Mouse (Mus musculus) lung, adult 18-20 months (tissue): Measurements from ENCODE around the gene Gm45753.
"Not testable (repeated sequence)": the region's sequence is repeated elsewhere in the genome, so short reads cannot be mapped to it uniquely, and the experiment has no call there.

Experiments used
- DNase-seq, 2 experiments: peaks; one replicate each; pipeline ENCODE4 v3.0.0; 2022; ENCODE audit warnings: mixed read lengths in 2 of 2

Gene Gm45753

DNA sequence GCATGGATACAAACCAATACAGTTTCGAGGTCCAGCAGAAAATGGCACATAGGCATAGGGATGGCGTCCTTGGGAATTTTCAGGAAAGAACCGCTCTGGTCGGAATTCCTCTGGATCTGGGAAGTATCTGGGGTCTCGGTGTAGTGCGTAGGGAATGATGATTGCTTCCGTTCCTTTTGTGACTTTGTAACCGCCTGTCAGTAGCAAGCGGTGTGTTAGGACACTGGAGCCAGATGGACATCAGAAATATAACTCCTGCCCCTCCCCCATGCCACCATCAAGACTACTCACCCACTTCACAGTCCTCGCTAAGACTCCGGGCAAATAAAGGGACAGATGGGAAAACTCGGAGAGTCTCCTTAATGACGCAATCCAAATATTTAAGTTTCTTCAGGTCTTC lies at the start of gene Gm45753:
TSS of gene Gm45753 (minus strand) at position 101 of the 400 bp plus-strand sequence.
- DNase-seq = no peak

DNA sequence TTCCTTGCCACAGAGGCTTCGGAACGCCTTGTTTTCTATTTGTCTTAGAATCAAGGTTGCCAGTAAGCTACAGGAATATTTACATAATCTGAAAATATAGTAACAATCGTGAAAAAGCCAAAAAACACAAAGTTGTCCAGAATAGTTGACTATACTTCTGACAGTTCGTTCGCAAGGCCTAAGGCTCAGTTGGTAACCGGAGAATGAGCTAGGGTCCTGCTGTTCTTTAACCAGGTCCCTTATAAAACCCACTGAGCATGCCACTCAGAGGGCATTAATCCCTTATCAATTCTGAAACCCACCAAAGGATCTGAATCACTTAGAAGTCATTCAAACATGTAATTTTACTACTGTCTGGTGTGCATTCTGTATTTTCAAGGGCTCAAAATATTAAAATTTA lies 47.5 kb upstream of the Gm45753 start:
- no peak for DNase-seq

DNA sequence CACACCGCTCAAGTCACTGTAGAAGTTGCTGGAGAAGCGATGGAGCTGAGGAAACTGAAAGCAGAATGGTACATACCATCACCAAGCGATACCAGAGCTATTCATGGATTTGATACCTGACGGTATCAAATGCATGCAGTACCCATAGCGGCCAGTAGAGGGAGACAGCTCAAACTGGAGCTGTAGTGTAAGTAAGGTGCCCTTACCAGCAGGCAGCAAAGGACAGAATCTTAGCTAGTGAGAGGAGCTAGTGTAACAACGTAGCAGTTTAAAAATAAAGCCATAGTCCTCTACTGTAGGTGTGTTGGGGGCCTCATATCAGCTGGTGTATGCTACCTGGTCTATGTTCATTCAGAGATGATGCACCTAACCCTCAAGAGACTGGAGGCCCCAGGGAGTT lies 36.8 kb upstream of the Gm45753 start:
- DNase-seq = peak; percentile 59 to 60

DNA sequence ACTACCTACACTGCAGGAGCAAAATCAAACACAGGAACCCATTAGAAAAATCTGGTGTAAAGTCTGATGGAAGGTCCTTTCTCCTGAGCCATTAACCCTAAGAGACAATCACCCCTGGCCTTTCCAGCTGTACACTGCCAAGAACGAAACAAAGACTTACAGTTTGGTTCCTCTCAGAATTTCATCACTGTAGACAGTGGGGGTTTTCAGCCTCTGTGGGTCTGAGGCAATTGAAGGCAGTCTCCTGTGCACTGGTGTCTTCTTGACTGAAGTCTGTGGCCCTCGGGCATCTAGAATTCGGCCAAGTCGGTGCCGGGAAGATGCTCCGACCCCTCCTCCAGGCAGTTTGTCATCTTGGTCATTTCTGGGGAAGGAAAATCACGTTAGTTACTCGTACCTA lies 36.0 kb upstream of the Gm45753 start:
- no peak for DNase-seq

DNA sequence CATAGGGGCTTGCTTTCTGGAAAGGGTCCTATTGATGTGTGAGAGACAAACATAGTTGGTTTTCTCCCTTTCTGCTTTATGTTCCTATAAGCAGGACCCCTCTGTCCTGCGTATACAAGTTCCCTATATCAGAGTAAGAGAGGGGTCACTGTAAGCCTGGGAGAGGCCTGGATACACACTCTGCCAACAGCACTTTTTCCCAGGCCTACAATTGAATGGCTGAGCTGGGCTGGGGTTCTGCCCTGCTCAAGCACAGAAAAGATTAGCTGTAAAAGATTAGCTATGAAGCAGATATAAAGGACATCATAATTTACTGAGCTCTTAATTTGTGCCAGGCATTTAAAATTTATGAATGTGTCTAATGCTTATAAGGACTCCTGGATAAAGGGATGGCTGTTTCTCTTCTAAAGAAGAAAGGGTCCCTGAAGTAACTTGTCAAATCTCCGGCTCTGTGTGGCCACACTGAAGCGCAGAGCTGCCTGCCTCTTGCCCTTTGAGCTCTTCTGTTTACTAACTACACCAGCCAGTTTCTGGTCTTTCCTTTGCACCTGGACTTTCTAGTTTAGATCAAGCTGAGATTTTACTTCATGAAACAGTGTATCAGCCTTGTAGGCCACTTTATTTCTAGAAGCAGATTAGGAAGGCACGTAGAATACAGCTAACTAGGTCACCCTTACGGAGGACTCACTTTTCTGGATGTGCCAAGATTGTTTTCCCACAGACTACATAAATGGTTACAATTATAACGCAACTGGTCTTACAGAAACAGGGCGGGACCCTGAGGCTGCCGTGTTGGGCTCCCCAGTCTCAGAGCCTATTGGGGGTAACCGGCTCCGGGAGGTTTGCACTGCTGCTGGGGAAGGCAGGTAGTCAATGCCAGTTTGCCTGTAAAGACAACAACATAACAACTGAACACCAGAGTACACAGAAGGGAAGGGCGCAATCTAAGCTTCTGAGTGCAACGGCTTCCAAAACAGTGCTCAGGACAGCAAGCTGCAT lies 33.7 kb upstream of the Gm45753 start:
- no peak for DNase-seq

DNA sequence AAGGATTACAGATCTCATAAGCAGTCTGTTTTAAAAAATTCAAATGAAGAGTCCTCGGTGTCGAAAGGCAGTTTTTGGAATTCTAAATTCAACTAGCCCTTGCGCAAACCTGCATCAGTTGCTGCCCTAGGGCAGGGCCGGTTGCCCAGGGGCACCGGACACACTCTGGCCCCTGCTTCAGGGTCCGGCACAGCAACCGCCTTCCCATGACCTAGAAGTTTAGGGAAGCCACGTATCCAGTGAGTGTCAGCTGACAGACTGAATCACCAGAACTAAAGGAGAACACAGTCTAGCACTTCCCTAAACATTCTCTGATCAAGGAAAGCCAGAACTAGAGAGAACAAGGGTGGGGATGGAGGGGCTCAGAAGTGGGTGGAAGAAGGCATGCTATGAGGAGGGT lies 25.2 kb upstream of the Gm45753 start:
- DNase-seq = peak; percentile 35 to 46

DNA sequence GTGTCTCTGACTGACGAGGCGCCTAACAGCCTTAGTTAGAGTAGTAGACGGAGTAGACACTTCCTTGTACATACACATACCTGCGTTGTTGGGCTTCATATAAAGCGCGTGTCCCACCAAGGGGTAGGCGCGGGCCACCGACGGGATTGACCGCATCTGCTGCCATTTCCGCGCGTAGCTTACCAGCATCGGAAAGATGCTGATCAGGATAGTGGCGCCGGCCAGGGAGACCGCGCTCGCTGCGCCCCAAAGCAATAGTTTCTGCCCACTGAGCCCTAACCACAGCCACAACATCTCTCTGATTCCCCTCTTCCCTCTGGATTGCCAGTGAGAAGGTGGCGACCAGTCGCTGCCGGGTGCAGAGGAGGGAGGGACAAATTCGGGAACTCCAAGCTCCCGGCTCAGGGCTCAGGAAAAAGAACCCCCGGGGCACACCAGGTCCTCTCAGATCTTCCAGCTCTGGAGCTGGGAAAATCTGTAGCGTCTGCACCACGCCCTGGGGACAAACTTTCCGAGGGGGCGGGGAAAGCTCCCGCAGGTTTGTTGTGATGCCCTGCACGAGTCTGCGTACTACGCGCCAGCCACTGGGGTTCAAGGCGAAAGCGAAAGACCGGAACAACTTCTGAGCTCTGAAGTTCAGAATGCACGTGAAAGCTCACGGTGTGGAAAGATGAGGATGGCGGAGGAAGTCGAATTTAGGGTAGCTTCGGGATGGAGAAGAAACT lies 24.6 kb upstream of the Gm45753 start, which contains the start of gene Cyp4v3:
TSS of gene Cyp4v3 (minus strand) at position 532 of the 725 bp plus-strand sequence.
- DNase-seq = peak; percentile 87

DNA sequence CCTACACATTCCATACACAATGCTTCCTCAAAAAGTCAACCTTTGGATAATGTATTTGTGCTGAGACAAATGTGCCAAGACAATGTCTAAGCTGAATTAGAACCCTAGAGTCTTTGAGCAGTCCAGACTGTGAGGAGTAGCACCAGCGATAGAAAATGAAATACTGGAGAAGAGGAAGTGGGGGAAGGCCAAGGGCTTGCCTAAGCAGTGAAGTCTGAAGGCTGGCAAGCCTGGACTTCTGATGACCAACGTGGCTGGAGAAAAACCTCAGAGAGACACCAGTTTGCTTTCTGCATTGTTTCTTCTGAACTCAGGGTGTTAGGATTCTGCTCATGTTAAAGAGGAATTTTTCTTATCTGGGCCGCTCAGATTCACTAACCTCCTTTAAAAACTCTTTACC lies 22.6 kb upstream of the Gm45753 start:
- peak in 1 of 2 experiments; percentile 17 for DNase-seq

DNA sequence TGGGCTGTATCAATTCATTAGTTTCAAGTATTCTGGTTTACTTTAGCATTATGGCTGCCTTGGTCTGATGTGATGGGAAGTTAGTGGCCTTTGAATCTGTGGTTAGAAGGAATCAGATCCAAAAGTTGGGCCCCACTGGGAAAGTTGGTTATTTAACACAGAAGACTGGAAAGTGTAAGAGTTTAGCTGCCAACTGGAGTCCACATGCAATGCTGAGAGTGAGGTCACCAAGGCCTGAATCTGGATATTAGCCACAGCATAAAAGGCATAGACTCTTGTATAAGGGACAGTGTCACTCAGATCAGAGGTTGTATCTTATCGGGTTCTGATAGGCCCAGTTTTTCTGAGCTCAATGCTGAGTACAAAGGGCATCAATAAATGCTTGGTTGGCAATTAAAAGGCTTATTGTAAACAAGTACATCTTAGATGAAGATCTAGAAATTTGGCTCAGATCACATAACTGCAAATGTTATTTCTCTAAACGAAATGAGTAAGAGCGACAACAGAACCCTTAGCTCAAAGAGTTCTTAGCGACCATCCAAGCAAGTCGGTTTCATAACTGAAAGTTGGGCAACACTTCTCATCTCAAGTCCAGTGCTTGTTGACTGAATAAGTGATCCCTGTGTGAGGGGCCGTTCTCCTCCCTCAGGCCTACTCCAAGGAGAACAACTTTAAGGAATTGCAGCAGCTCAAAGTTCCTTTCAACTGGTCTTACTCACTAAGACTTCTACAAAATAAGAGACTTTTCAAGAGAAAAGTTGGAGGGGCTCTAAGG lies 21.1 kb upstream of the Gm45753 start:
- DNase-seq = peak; percentile 34 to 58

DNA sequence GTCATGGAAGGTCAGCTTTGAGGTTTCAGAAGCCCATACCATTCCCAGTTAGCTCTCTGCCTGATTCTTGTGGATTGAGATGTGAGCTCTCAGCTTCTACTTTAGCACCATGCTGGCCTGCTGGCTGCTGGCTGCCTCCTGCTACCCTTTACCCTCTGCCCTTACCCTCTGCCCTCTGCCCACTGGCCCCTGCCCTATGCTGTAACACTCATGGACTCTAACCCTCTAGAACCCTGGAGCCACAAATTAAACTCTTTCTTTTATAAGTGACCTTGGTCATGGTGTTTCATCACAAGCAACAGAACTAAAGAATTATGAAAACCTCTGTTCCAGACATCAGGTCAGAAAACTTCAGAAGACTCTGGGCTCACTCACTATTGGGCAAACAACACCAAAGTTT lies 18.8 kb upstream of the Gm45753 start:
- not testable (repeated sequence) for DNase-seq

DNA sequence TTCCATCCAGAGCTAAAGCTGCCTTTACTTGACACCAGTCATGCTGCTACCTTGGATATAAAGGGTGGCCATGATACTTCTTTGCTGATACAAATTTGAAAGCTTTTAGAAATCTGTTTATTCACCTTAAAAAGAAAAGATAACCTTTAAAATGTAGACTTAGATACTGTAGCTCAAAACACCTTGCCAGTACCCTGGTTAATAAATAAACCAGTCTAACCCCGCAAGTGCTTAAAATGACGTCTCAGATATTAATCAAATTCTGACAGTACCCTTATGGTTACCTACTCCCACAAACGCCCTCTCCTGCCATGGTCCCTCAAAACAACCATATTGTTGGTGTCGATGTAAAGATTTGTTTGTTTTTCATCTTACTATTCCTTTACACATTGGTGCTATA lies 15.9 kb upstream of the Gm45753 start:
- DNase-seq = no peak

DNA sequence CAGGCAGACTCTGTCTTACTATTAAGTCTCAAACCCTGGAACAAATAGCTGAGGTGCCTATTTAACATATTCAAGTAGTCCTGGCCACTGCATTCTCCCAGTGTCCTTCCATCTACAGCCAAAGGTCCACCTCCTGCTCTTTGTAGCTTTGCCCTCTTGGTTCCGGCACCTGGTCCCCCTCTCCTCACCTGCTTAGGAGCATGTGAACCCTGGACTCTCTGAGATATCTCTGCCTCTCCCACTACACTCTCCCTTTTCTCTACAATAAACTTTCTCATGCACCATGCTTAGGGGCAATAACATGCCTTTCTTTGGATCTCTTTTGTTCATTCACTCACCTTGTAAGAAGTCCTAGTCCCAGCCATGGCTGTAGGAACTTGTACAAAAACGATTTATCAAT lies 13.1 kb upstream of the Gm45753 start:
- no peak for DNase-seq

DNA sequence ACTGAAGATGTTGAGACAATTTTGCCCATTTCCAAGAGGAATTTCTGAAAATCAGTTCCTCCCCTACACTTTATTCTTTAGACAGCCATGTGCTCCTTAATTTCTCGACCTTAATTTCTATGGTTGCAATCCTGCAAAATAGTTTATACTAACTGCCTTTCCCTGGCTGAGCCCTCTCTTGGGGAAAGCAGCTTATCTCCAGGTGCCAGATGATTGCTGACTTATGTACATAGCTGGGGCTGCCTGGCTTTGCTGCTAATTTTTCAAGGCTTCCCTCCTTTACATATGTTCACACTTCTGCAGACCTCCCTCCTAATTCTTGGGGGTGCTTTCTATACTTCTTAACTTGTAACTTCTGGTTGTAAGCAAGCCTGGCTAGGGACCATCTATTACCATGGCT lies 12.7 kb upstream of the Gm45753 start:
- DNase-seq = no peak

DNA sequence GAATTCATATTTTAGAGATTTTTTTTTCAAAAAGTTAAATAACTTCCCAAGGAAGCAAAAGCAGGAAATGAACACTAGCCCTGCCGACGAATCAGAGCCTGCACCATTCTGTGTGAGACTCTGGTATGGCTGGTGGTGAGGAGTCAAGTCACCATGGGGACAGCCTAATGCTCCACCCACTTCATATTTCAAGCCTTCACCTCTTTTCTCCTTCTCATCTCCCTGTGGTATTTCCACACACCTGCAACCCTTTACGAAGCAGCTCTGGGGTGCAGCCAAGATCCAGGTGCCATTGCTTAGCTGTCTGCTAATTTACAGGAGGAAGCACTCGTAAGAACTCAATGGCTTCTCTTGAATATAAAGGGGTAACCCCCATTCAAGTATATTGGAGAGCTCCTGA lies 2.7 kb upstream of the Gm45753 start:
- peak in 1 of 2 experiments; percentile 26 for DNase-seq

DNA sequence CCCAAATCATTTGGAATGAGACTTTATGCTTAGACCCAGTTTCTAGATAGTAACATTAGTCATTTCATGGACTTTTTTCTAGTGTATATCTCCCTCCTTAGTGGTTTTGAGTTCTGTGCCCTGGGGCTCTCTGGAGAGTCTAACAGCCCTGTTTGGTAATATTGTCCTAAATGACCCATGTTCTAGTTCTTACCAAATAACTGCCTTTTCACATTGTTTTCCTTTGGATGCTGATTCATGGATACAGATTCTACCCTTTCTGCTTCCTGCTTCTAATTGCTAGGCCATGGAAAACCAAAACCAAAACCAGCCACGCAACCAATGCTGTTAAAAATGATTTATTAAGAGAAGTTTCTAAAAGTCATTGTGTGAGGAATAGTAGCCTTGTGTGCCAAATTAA lies 2.8 kb downstream of the Gm45753 start:
- DNase-seq = no peak

DNA sequence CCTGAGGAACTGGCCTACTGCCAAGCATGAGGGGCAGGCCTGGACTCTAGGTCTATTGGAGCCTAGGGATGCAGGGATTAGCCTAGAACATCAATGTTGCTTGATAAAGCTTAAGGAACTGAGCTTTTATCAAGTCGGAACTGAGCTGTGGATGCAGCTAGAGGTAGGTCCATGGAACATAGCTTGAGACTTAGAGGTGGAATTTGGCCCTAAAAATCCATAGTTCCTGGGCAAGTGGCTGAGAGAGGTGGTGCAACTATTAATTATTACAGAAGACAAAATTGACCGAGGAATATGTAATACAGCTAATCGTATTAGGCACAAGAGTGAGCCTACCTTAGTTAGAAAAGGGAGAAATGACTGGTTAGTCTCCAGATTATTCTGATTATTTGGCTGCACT lies 3.9 kb downstream of the Gm45753 start:
- no peak for DNase-seq

DNA sequence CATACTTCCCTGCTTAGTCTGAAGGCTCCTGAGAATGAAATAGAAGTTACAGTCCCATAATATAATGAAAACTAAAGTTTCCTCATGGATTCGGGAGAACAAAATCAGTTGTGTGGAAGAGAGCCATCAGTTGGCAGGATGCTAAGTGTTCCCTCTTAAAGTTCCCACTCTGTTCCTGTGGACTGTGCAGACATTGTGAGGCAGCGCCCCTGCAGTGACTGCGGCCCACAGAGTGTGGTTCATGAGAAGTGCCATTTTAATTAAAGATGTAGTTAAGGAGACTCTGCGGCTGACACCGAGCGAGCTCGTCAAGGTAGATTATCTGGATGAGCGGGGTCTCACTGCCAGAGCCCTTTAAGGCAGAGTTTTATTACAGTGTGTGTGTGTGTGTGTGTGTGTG lies 5.9 kb downstream of the Gm45753 start:
- DNase-seq = no peak

DNA sequence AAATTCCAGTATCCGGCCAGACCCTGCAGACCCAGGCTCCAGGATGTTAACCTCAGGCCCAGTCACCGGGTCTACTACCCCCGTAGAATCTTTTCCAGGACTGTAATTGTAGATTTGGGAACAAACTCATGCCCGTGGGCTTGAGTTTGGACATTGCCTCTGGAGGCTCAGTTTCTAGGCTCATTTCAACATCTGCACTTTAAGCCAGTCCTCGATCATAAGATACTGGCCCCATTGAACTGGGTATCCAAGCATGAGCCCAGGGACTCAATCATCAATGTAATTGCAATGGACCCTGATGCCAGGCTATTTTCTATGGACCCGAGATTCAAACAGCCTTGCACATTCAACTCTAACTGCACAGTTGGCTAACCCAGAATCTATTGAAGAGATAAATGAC lies 13.0 kb downstream of the Gm45753 start:
- no peak for DNase-seq

DNA sequence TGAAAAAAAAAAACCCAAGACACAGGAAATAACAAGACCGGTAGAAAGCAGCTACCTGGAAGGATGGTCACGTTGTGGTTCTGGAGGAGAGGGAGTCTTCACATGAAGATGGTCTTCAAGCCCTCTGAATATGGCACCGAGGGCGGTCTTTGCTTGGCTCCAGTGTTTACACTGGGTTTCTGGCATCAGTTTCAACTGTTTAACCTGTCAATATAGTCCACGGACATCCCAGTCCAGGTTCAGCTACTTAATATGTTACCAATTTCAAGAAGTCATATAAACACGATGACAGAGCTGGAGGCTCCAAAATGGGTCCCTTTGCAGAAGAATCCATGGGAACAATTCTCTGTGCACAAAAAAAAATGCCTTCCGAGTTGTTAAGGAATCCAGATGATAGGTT lies 13.6 kb downstream of the Gm45753 start, which contains the start of gene Klkb1:
TSS of gene Klkb1 (minus strand) at position 173 of the 400 bp plus-strand sequence.
- no peak for DNase-seq

DNA sequence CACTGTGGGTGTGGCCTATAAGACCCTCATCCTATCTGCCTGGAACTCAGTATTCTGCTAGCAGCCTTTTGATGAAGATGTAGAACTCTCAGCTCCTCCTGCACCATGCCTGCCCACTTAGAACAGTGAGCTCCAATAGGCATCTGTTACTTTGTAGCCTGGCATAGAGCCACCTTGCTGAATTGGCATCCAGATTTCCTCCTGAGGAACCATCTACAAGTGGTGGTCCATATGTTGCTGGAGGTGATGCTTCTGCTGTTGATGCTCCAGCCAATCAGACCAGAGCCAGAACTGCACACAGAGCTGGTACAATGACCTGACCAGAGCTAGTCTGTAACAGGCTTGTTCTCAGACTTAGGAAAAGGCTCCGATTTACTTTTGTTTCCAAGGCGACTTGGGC lies 16.5 kb downstream of the Gm45753 start:
- no peak for DNase-seq

DNA sequence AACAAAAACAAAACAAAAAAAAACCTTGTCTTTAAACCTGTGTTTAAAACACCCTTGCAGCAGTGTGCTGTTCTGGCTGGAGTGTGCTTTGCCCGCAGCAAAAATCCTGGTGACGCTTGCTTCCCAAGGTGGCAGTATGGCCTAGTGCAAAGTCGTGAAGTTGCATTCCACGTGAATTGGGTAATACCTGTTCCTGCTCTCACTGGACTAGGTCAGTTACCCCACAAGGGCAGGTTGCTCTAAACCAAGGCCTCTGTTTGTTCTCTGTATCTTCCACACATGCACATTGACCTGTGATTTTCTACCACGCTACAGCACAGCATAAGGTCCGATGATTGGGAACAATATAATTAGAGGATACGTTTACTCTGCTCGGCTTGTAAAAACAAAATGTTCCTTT lies 26.6 kb downstream of the Gm45753 start:
- peak; percentile 13 to 58 for DNase-seq

DNA sequence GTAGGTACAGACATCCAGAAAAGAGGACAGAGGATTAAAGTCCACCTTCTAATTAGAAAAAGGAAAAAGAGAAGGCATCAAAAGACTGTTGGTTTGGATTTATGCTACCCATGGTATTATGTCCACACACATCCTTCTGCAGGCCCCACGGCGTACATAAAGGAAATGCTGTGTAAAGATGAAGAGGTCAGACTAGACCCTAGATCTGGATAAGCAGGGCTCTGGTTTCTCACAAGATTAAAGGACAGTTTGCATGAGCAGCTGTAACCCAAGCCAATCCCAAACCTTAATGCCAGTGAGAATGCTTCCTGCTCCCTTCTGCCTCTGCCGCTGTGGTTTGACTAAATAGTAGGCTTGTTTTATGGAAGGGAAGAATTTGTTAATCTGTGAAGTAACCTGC lies 30.8 kb downstream of the Gm45753 start:
- DNase-seq = no peak

DNA sequence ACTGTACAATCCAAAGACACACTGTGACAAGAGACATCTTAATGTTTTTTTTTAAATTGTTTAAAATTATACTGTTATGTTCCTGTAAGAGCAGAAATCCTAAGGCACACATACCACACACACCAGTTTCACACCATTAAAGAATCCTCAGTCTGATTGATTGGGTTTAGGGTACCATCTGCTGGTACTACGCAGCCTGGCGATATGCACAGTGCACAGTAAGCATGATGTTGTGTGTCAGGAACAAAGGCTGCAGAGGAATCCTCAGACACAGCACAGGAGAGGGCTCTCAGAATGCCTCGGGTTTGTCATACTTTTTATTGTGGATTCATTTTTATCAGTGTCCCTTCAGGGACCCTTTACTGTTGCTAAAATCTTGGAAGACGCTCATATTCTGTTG lies 33.9 kb downstream of the Gm45753 start:
- no peak for DNase-seq
